Mouse (Mus musculus): ENCODE measurements around the gene Sec31a.

DNA sequence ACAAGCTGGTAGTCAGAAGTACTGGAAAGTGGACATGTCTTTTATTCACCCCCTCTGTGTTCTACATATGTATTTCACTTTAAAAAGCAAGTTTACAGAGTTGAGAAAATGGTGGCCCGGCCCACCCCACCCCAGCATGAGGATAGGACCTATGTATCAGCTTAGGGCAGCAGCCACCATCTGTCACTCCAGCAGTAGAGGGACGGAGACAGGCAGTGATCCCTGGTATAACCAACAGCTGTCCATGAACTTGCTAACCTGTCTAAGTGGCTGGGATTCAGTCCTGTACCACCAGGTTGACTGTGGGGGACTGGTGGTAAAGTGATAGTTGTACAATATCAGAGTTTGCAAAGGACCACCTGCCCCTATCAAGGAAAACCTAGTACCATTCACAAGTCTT, 2.0 kb upstream of the Sec31a start:
- TF ChIP-seq CTCF (conservative IDR thresholded peaks at IDR 0.05; ENCODE audit: insufficient read depth, insufficient read length, low read depth, low read length) (no peak), POLR2A (IDR thresholded peaks at IDR 0.05; ENCODE audit: low read depth, low read length) (no peak)

Data from kidney, adult 2 months (tissue).